Mouse (Mus musculus) ZHBTc4 (cell line): ENCODE results near the gene U2af1l4.

Experiments used
- DNase-seq: peaks from one replicate; pipeline ENCODE4 v3.0.0-alpha.2; 2011; ENCODE audit warnings: low read depth, low spot score

Gene U2af1l4

DNA sequence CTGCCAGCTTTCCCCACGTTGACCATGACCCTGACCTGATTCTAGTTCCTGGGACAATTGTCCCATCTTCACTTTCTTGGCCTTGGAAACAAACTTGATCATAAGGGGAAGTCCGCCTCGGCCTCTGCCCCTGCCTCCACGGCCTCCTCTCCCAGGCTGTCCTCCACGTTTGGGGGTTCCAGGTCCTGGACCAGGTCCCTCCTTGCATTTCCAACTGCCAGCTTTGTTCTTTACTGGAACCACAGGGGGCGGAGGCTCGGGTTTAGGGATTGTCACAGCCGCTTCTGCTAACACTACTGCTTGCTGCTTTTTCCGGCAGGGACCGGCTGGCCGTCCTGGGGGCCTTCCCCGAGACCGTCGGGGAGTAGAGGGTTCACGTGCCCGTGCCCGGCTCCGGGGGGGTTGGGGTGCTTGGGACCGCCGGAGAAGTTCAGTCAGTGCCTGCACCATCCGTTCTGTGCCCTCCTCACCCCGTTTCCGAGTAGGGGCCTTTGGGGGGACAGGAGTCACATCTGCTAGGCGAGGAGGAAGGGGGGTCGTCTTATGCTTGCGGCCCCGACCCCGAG, 23.4 kb downstream of the U2af1l4 start:
- no peak for DNase-seq

- DNase-seq: peak; percentile 45
Observed at GRCm38 (mm10) chr7:30587842-30588667, 25.0 kb downstream of the U2af1l4 start.

DNA sequence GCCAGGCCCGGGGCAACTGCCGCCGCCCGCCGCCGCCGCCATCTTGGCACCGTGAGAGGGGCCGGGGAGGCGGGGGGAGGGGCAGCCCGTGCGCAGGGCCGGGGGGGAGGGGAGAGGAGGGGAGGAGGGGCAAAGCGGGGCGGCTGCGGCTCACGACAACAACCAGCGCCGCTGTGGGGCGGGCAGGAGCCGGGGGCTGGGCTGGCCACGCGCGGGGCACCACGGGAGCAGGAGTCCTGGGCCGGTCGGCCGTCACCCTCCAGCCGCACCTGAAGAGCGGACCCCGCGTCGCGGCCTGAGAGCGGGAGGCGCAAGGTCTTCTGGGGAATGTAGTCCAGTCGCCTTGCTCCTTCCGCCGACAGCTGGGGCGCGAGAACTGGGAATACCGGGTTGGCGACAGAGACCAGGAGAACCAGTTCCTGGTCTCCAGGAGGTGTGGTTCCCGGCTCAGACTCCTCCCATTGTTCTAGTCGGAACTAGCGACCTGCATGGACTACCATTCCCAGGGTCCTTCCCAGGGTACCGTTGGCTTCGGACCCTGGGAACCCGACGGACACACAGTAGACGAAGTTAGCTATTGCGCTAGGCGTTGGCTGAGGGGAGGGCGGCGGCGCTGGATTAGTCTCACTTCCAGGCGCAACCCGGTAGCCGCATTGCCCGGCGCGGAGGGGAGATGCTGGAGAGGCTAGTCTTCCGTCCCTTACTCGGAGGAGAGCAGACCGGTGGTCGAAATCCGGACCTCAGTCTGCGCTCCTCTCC, 25.8 kb downstream of the U2af1l4 start, which contains the start of gene Kmt2b:
Kmt2b (minus strand) TSS at position 51 of the 759 bp plus-strand sequence.
- DNase-seq: peak; percentile 100

- DNase-seq: peak; percentile 90
Observed at GRCm38 (mm10) chr7:30589435-30590301, 26.6 kb downstream of the U2af1l4 start.

DNA sequence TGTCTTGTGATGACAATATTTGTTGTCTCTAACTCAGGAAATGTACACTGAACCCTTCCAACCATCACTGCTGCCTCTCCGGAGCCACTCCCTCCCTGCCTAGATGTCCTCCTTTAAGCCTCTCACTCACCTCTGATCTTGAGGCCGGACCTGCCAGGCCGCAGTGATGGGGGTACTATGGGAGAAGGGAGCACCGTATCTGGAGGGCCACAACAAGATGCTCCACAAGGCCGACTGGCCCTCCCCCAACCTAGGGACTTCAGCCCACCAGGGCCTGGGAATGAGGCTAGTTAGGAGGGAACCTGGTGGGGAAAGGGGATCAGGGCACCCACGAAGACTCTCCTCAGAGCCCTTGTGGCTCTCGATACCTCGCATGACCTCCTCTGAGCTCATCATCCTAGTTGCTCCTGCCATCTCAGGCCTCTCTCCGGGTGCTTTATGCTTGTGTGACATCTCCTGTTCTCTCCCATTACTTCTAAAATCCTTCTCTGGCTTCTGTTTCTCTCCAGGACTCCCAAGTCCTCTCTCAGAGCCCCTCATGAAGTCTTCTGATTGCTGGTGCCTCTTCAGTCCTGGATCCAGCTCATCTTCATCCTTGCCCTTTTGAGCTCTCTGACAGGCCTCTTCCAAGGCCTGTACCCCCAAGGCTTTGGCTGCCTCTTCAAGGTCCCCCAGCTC, 28.0 kb downstream of the U2af1l4 start:
- no peak for DNase-seq

DNA sequence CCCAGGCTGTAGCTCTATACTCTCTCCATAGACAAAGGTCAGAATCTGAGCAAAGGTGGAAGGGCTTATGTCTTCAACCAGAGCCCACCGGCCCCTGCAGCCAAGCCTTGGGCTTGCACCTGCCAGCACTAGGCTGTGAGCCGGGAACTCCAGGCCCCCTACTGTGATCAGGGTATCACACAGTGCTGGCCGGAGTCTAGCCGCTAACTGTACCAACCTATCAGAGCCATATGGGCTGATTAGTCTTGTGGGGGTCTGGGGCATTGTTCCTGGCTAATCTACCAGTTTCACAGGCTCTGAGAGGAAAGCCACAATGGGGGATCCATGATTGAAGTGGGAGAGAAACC, 28.5 kb downstream of the U2af1l4 start:
- DNase-seq: peak; percentile 30

- peak; percentile 48 for DNase-seq
Observed at GRCm38 (mm10) chr7:30592772-30593423, 29.8 kb downstream of the U2af1l4 start.

DNA sequence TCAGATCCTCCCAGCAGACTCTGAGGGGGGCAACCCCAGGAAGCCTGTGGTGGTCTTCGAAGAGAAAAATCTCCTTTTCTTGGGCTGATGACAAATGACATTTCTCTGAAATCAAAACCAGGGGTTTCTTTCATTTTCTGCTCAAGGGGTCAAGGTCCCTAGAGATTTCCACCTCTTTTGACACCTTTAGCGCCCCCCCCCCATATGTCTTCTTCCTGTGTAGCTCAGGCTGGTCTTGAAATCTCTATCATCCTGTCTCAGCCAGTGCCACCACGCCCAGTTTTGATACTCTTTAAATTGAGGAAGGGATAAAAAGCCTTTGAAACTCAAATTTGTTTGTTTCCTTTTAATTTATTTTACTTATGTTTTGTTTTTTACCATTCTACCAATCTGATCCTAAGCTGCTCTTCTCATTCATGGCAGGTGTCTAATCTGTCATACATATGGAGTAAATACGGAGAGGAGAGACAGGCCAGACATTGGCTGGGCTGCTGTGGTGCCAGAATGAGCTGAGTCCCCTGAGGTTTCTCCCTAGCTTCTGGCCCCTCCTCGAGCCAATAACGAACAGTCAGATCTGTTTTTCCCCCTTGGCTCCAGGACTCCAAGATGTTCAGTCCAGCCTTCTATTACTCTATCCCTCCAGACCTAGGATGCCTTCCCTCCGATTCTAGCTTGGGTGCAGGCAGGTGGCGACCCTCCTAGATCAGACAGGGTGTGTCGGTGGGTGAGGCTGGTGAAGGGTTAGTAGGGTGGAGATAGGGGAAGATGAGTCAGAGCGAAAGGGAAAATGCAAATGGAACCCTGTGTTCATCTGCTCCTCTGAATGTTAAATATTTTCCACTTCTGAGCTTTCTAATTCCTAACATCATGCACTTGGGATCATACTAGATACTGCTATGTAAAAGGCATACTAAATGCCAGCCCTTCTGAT, 30.7 kb downstream of the U2af1l4 start:
- no peak for DNase-seq

DNA sequence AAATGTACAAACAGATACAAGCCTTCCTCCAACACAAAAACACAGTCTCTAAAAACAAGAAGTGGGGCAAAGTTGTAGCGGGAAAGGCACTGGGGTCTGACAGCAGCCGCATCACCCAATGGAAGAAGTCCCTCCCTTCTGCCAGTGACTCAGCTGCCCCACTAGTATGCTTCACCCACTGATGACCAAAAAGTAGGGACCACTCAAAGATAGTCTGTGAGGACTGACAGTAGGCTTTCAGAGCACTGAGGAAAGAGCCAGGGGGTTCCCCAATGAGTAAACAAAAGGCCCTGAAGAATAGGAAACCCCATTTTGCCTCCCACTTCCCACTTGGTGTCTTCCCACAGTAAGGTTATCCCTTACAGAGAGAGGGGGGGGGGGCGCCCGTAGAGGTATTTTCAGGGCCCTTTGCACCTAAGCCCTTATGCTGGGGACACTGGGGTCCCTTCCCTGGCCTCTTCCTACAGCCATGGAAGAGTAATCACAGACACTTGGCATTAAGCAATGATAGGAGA, 31.5 kb downstream of the U2af1l4 start:
- no peak for DNase-seq

DNA sequence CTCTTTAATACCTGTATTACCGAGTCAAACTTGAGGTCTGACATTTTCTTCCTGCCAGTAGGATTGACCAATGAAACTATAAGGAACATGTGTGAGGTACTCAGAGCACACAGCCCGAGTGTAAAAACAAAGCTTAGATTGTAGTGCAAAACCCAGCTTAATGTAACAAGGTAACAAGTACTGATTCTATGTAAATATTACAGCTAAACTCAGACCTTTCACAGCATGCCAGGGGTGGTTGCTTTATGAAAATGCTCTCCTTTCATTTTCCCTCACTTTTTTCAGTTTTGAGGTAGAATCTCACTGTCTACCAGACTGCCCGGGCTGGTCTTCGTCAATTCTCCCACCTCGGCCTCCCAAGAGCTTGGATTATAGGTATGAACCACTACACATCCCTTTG, 33.0 kb downstream of the U2af1l4 start:
- DNase-seq: no peak

- DNase-seq: no peak
Observed at GRCm38 (mm10) chr7:30596811-30597210, 33.7 kb downstream of the U2af1l4 start.

GRCm38 (mm10) chr7:30598786-30599185, 35.7 kb downstream of the U2af1l4 start, which contains the start of gene Zbtb32:
Gene Zbtb32 (minus strand): TSS chr7:30598909.
- peak; percentile 84 for DNase-seq

DNA sequence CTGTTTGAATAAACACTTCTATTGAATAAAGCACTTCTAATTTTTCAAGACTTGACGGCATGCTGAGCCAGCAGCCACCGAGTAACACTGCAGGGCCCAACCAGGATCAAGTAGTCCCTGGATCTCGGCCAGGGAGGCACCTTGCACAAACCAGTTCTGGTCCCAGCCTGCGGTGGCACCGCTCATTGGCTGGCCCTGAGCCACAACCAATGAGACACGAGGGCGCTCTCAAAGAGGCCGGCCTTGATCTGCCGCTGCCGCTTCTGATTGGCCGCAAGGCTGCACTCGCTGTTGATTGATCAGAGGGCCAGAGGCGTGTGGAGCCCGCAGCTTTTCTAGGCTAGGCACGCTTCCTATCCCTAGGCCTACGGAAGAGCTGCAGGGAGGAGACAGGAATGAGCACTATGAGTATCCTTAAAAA, 36.8 kb downstream of the U2af1l4 start:
- peak; percentile 99 for DNase-seq

GRCm38 (mm10) chr7:30600651-30601050, 37.5 kb downstream of the U2af1l4 start:
- DNase-seq: no peak

- DNase-seq: peak; percentile 94
Observed at GRCm38 (mm10) chr7:30602583-30602982, 39.5 kb downstream of the U2af1l4 start.

DNA sequence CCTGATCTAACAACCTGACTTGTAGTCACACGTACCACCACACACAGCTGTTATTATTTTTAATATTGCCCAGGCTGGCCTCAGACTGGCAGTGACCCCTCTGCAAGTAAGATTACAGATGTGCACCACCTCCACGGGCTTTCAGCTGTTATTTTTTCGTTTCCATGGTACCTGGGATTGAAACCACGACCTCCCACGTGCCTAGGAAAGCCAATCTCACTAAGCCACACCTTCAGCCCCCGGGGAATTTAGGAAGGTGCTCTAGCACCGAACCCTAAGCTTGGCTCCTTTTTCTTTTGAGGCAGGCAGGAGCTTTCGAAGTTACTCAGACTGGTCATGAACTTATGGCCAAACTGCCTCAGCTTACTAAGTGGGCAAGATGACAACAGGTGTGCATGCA, 41.3 kb downstream of the U2af1l4 start:
- peak; percentile 37 for DNase-seq

- DNase-seq: no peak
Observed at GRCm38 (mm10) chr7:30604944-30605343, 41.8 kb downstream of the U2af1l4 start.

GRCm38 (mm10) chr7:30607706-30608309, 44.7 kb downstream of the U2af1l4 start:
- peak; percentile 97 for DNase-seq

- peak; percentile 48 for DNase-seq
Observed at GRCm38 (mm10) chr7:30608476-30608875, 45.4 kb downstream of the U2af1l4 start.
